Mouse (Mus musculus): ENCODE measurements around the gene Tob1. TPM values are rescaled to one million over a fixed set of nuclear protein-coding genes. Genes with fewer than 3 reads are reported as not detected.

The Tob1 gene
- 25.8 and 28.9 TPM in 2 replicates for polyA plus RNA-seq (2015; fragmentation: Nextera tagmentation; extraction: Ambion mirVana)

- peak; percentile 96 for ATAC-seq (ENCODE audit: low read depth)
- WGBS: under 1% methylated on average over 38 of the region's 55 CpGs
- peaks cover 5% of the 10 kb centered on the region for H3K36me3 ChIP-seq (ENCODE audit: control insufficient read depth, insufficient read depth, low read length)
Measured at GRCm38 (mm10) chr11:94211124-94211603, at the start of gene Tob1. Gene Tob1, plus strand, starts transcription at chr11:94211454.

GRCm38 (mm10) chr11:94161867-94162581, 49.2 kb upstream of the Tob1 start:
- 77% methylated on average over 11 of the region's 11 CpGs for WGBS
- Histone ChIP-seq H3K27ac (ENCODE audit: low read length) (no peak overlapping the region), H3K36me3 (ENCODE audit: control insufficient read depth, insufficient read depth, low read length) (no peaks in the 10 kb centered on the region), H3K4me3 (ENCODE audit: low read length) (no peak overlapping the region), H3K9me3 (ENCODE audit: control insufficient read depth, low read length) (no peaks in the 10 kb centered on the region), H3K4me1 (replicated peaks; ENCODE audit: control insufficient read depth, insufficient read depth, low read length) (peaks cover 24% of the 10 kb centered on the region), H3K9ac (ENCODE audit: low read length) (no peak overlapping the region), H3K4me2 (ENCODE audit: low read depth, low read length) (no peak overlapping the region), H3K27me3 (ENCODE audit: control insufficient read depth, insufficient read depth, low read depth, low read length) (no peaks in the 10 kb centered on the region)
- ATAC-seq (ENCODE audit: low read depth): no peak

More at GRCm38 (mm10) chr11:94211124-94211603, at the start of gene Tob1:
- Histone ChIP-seq H3K27me3 (ENCODE audit: control insufficient read depth, insufficient read depth, low read depth, low read length) (no peaks in the 10 kb centered on the region), H3K9ac (ENCODE audit: low read length) (peak within 1 kb of the TSS; percentile 96), H3K4me3 (ENCODE audit: low read length) (peak within 1 kb of the TSS; percentile 96), H3K4me2 (ENCODE audit: low read depth, low read length) (peak within 1 kb of the TSS; percentile 97), H3K9me3 (ENCODE audit: control insufficient read depth, low read length) (no peaks in the 10 kb centered on the region), H3K27ac (ENCODE audit: low read length) (peak within 1 kb of the TSS; percentile 98), H3K4me1 (replicated peaks; ENCODE audit: control insufficient read depth, insufficient read depth, low read length) (0 out of 2 replicates have a peak, but pooled peaks cover 4% of the 10 kb centered on the region)

GRCm38 (mm10) chr11:94163005-94163767, 48.1 kb upstream of the Tob1 start:
- H3K9ac ChIP-seq (ENCODE audit: low read length): no peak overlapping the region
- H3K4me3 ChIP-seq (ENCODE audit: low read length): no peak overlapping the region
- ATAC-seq (ENCODE audit: low read depth): no peak
- no peaks in the 10 kb centered on the region for H3K36me3 ChIP-seq (ENCODE audit: control insufficient read depth, insufficient read depth, low read length)
- H3K27me3 ChIP-seq (ENCODE audit: control insufficient read depth, insufficient read depth, low read depth, low read length): no peaks in the 10 kb centered on the region
- H3K4me2 ChIP-seq (ENCODE audit: low read depth, low read length): no peak overlapping the region
- no peak overlapping the region for H3K27ac ChIP-seq (ENCODE audit: low read length)
- WGBS: 70% methylated on average over 9 of the region's 9 CpGs
- peaks cover 24% of the 10 kb centered on the region for H3K4me1 ChIP-seq (replicated peaks; ENCODE audit: control insufficient read depth, insufficient read depth, low read length)
- H3K9me3 ChIP-seq (ENCODE audit: control insufficient read depth, low read length): no peaks in the 10 kb centered on the region

GRCm38 (mm10) chr11:94165745-94166144, 45.5 kb upstream of the Tob1 start:
- H3K27ac ChIP-seq (ENCODE audit: low read length): no peak overlapping the region
- 84% methylated on average over 4 of the region's 4 CpGs for WGBS
- peaks cover 6% of the 10 kb centered on the region for H3K4me1 ChIP-seq (replicated peaks; ENCODE audit: control insufficient read depth, insufficient read depth, low read length)
- no peaks in the 10 kb centered on the region for H3K36me3 ChIP-seq (ENCODE audit: control insufficient read depth, insufficient read depth, low read length)
- H3K4me2 ChIP-seq (ENCODE audit: low read depth, low read length): no peak overlapping the region
- H3K9me3 ChIP-seq (ENCODE audit: control insufficient read depth, low read length): no peaks in the 10 kb centered on the region
- no peaks in the 10 kb centered on the region for H3K27me3 ChIP-seq (ENCODE audit: control insufficient read depth, insufficient read depth, low read depth, low read length)
- no peak overlapping the region for H3K9ac ChIP-seq (ENCODE audit: low read length)
- H3K4me3 ChIP-seq (ENCODE audit: low read length): no peak overlapping the region
- no peak for ATAC-seq (ENCODE audit: low read depth)

- Histone ChIP-seq H3K27me3 (ENCODE audit: control insufficient read depth, insufficient read depth, low read depth, low read length) (no peaks in the 10 kb centered on the region), H3K9ac (ENCODE audit: low read length) (no peak overlapping the region), H3K4me2 (ENCODE audit: low read depth, low read length) (no peak overlapping the region), H3K4me3 (ENCODE audit: low read length) (no peak overlapping the region), H3K36me3 (ENCODE audit: control insufficient read depth, insufficient read depth, low read length) (no peaks in the 10 kb centered on the region), H3K27ac (ENCODE audit: low read length) (peak overlapping the region; percentile 41), H3K4me1 (replicated peaks; ENCODE audit: control insufficient read depth, insufficient read depth, low read length) (peaks cover 4% of the 10 kb centered on the region), H3K9me3 (ENCODE audit: control insufficient read depth, low read length) (no peaks in the 10 kb centered on the region)
- ATAC-seq (ENCODE audit: low read depth): peak; percentile 77
- WGBS: 48% methylated on average over 5 of the region's 5 CpGs
Measured at GRCm38 (mm10) chr11:94168238-94168637, 43.0 kb upstream of the Tob1 start.

- H3K9me3 ChIP-seq (ENCODE audit: control insufficient read depth, low read length): no peaks in the 10 kb centered on the region
- WGBS: 60% methylated on average over 5 of the region's 5 CpGs
- no peaks in the 10 kb centered on the region for H3K36me3 ChIP-seq (ENCODE audit: control insufficient read depth, insufficient read depth, low read length)
- ATAC-seq (ENCODE audit: low read depth): no peak
- no peak overlapping the region for H3K4me3 ChIP-seq (ENCODE audit: low read length)
- H3K9ac ChIP-seq (ENCODE audit: low read length): no peak overlapping the region
- peaks cover 6% of the 10 kb centered on the region for H3K4me1 ChIP-seq (replicated peaks; ENCODE audit: control insufficient read depth, insufficient read depth, low read length)
- H3K4me2 ChIP-seq (ENCODE audit: low read depth, low read length): no peak overlapping the region
- H3K27me3 ChIP-seq (ENCODE audit: control insufficient read depth, insufficient read depth, low read depth, low read length): no peaks in the 10 kb centered on the region
- no peak overlapping the region for H3K27ac ChIP-seq (ENCODE audit: low read length)
Measured at GRCm38 (mm10) chr11:94169596-94169995, 41.7 kb upstream of the Tob1 start.

- H3K4me3 ChIP-seq (ENCODE audit: low read length): no peak overlapping the region
- peaks cover 10% of the 10 kb centered on the region for H3K4me1 ChIP-seq (replicated peaks; ENCODE audit: control insufficient read depth, insufficient read depth, low read length)
- no peaks in the 10 kb centered on the region for H3K27me3 ChIP-seq (ENCODE audit: control insufficient read depth, insufficient read depth, low read depth, low read length)
- no peaks in the 10 kb centered on the region for H3K9me3 ChIP-seq (ENCODE audit: control insufficient read depth, low read length)
- H3K4me2 ChIP-seq (ENCODE audit: low read depth, low read length): no peak overlapping the region
- WGBS: 66% methylated on average over 5 of the region's 5 CpGs
- H3K27ac ChIP-seq (ENCODE audit: low read length): peak overlapping the region; percentile 19
- ATAC-seq (ENCODE audit: low read depth): no peak
- H3K9ac ChIP-seq (ENCODE audit: low read length): no peak overlapping the region
- H3K36me3 ChIP-seq (ENCODE audit: control insufficient read depth, insufficient read depth, low read length): no peaks in the 10 kb centered on the region
Measured at GRCm38 (mm10) chr11:94171691-94172090, 39.6 kb upstream of the Tob1 start.

- H3K27ac ChIP-seq (ENCODE audit: low read length): peak overlapping the region; percentile 19
- H3K9me3 ChIP-seq (ENCODE audit: control insufficient read depth, low read length): no peaks in the 10 kb centered on the region
- no peak overlapping the region for H3K4me3 ChIP-seq (ENCODE audit: low read length)
- no peak overlapping the region for H3K9ac ChIP-seq (ENCODE audit: low read length)
- peak; percentile 69 for ATAC-seq (ENCODE audit: low read depth)
- peaks cover 10% of the 10 kb centered on the region for H3K4me1 ChIP-seq (replicated peaks; ENCODE audit: control insufficient read depth, insufficient read depth, low read length)
- WGBS: 56% methylated on average over 9 of the region's 9 CpGs
- no peak overlapping the region for H3K4me2 ChIP-seq (ENCODE audit: low read depth, low read length)
- no peaks in the 10 kb centered on the region for H3K27me3 ChIP-seq (ENCODE audit: control insufficient read depth, insufficient read depth, low read depth, low read length)
- H3K36me3 ChIP-seq (ENCODE audit: control insufficient read depth, insufficient read depth, low read length): no peaks in the 10 kb centered on the region
Measured at GRCm38 (mm10) chr11:94172186-94172585, 39.1 kb upstream of the Tob1 start.

- Histone ChIP-seq H3K4me1 (replicated peaks; ENCODE audit: control insufficient read depth, insufficient read depth, low read length) (peaks cover 10% of the 10 kb centered on the region), H3K4me3 (ENCODE audit: low read length) (no peak overlapping the region), H3K9me3 (ENCODE audit: control insufficient read depth, low read length) (no peaks in the 10 kb centered on the region), H3K27me3 (ENCODE audit: control insufficient read depth, insufficient read depth, low read depth, low read length) (no peaks in the 10 kb centered on the region), H3K27ac (ENCODE audit: low read length) (no peak overlapping the region), H3K9ac (ENCODE audit: low read length) (no peak overlapping the region), H3K36me3 (ENCODE audit: control insufficient read depth, insufficient read depth, low read length) (no peaks in the 10 kb centered on the region), H3K4me2 (ENCODE audit: low read depth, low read length) (no peak overlapping the region)
- 26% methylated on average over 4 of the region's 4 CpGs for WGBS
- peak; percentile 23; the same call in 1 of the 2 replicates for ATAC-seq (ENCODE audit: low read depth)
Measured at GRCm38 (mm10) chr11:94173726-94174146, 37.5 kb upstream of the Tob1 start.

Data from lung, embryonic 16.5 days (tissue).